Mouse (Mus musculus) cerebellum, adult 2 months (tissue): Measurements from ENCODE around the gene Adh1. TPM values are rescaled to one million over a fixed set of nuclear protein-coding genes. Genes with fewer than 3 reads are reported as not detected.

ENCODE experiments used
- DNase-seq, 2 experiments: peaks; one replicate each; pipeline ENCODE4 v3.0.0; 2021
- H3K27ac ChIP-seq: fragments of 200-500 bp; 2 replicates; pipeline ENCODE4 v1.5.1; 2012; ENCODE audit warnings: low read length, control low read depth, inconsistent platforms; ENCODE audit not compliant: insufficient read depth
- H3K27me3 ChIP-seq: fragments of 200-500 bp; 2 replicates; pipeline ENCODE4 v1.6.1; 2012; ENCODE audit warnings: inconsistent platforms, mild to moderate bottlenecking, low read length, moderate library complexity; ENCODE audit not compliant: control insufficient read depth, insufficient read depth
- H3K4me1 ChIP-seq: fragments of 200-500 bp; 2 replicates; pipeline ENCODE4 v1.6.1; 2011; ENCODE audit warnings: low read length; ENCODE audit not compliant: control insufficient read depth, insufficient read depth
- H3K4me3 ChIP-seq: fragments of 200-500 bp; replicated peaks from 2 replicates; pipeline ENCODE3; 2011; ENCODE audit warnings: mild to moderate bottlenecking, low read depth, low read length, control low read depth; ENCODE audit not compliant: insufficient read depth
- CTCF ChIP-seq: fragments of 200-500 bp; IDR thresholded peaks from 2 replicates; pipeline ENCODE4 v1.5.1; 2011; ENCODE audit warnings: low read depth, mild to moderate bottlenecking, control low read depth, low read length, moderate library complexity, borderline replicate concordance; ENCODE audit not compliant: insufficient read depth
- POLR2A ChIP-seq: fragments of 200-500 bp; IDR thresholded peaks from 2 replicates; pipeline ENCODE4 v1.6.1; 2011; ENCODE audit warnings: low read length, control low read depth, borderline replicate concordance; ENCODE audit not compliant: insufficient read depth
- WGBS: fragments of 180-500 bp; shearing (Covaris S2); methylation state at CpG from one replicate; pipeline ENCODE4 v1.1.7; 2018; 5-methylcytosine and 5-hydroxymethylcytosine counted together
- polyA plus RNA-seq: library from polyadenylated mRNA; depleted of rRNA; stranded (reverse); fragments of >200 nt; gene quantifications from 2 replicates; pipeline ENCODE4 v1.2.3, GENCODE M21; 2012

The Adh1 gene
- polyA plus RNA-seq, 1 experiment, result 1.6 TPM

DNA sequence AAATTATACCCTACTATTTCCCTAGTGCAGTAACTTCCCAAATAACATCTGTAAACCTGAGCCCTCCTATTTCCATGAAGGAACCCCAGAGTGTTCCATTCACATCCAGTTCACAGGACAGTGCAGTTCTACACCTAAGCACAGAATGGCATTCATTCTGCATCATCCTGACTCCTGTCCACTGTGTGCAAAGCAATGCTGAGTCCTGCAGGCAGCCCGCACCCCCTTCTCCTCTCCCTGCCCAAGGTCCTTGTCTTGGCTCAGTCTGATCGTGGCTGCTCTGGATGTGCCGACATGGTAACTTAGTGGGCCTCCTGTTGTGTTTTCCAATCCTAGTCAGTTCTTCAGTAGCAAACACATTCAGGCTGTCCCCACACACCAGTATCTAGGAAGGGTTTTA, 30.5 kb upstream of the Adh1 start:
- TF ChIP-seq CTCF, result no peak
- no peak for TF ChIP-seq POLR2A
- WGBS, result 40% methylated on average over 3 of the region's 3 CpGs
- no peak for DNase-seq
- Histone ChIP-seq H3K27me3 (no peaks in the 10 kb centered on the region), H3K4me1 (no peaks in the 10 kb centered on the region; the same call in 1 of the 2 replicates), H3K27ac (no peak overlapping the region), H3K4me3 (no peak overlapping the region)

DNA sequence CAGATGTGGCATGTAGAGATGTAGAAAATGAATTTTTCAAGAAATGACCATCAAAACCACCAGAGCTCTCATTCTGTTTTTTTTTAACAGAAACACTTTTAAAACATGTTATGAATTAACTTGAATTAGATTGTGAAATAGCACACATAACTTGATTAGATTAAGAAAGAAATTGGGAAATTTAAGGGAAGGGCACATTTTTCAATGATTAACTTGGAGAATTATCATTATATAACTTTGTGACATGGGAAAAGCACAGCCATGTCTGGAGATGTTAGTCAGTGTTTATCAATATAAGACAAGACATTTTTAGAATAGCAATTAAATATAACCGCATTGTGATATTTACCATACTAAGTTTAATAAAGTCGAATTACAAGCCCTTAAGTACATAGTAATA, 29.3 kb upstream of the Adh1 start:
- no peaks in the 10 kb centered on the region for H3K27me3 ChIP-seq
- 87% methylated on average over 2 of the region's 2 CpGs for WGBS
- no peak for DNase-seq
- TF ChIP-seq CTCF (no peak), POLR2A (no peak)
- H3K27ac ChIP-seq, result no peak overlapping the region
- H3K4me3 ChIP-seq, result no peak overlapping the region
- no peaks in the 10 kb centered on the region for H3K4me1 ChIP-seq

DNA sequence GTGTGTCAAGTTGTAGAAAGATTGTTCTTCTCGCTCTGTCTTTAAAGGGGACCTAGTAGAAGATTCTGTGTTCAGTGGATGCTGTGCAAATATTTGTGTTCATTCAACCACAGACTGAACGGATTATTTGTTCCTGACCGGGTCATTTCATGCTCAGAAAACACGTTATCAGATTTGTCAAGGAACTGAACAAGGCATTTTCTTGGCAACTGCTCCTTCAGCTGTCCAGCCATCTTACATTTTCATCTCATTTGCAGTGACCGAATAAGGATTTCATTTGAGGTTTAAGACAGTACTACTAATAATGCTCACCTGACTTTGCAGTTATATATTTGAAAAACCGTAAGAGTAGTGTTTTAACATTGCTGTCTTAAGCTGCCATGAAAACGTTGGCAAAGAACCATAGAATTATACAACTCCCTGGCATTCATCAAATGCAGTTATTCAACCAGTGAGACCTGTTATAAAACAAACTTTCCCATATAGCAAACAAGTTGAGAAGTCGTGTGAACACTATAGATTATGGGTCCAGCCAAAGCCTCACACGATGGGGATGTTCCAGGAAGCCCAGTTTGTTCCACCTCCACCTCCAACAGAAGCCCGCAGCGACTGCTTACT, 24.1 kb upstream of the Adh1 start:
- no peaks in the 10 kb centered on the region for H3K4me1 ChIP-seq
- H3K27me3 ChIP-seq, result no peaks in the 10 kb centered on the region
- H3K4me3 ChIP-seq, result no peak overlapping the region
- no peak for DNase-seq
- WGBS, result 45% methylated on average over 11 of the region's 11 CpGs
- H3K27ac ChIP-seq, result no peak overlapping the region
- no peak for TF ChIP-seq POLR2A
- no peak for TF ChIP-seq CTCF

DNA sequence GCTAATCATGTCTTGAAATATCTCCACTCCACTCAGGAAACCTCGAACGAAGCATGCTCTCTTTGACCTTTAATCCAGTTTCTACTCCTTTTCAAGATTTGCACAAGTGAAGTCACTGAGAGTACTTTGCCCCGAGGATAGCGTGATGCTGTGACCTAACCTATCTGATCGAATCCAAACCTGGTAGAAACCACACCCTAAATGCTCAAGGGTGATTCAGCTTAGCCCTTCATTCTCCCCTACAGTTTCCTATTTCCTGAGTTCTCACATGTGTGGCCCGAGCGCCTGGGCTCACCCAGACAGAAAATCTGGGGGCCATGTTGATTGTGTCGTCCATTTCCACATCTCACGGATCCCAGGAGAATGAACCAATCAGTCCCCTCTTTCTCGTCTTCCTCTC, 22.7 kb upstream of the Adh1 start:
- Histone ChIP-seq H3K4me3 (no peak overlapping the region), H3K4me1 (no peaks in the 10 kb centered on the region), H3K27me3 (no peaks in the 10 kb centered on the region), H3K27ac (no peak overlapping the region)
- 87% methylated on average over 10 of the region's 10 CpGs for WGBS
- DNase-seq, result no peak
- TF ChIP-seq CTCF (no peak), POLR2A (no peak)

DNA sequence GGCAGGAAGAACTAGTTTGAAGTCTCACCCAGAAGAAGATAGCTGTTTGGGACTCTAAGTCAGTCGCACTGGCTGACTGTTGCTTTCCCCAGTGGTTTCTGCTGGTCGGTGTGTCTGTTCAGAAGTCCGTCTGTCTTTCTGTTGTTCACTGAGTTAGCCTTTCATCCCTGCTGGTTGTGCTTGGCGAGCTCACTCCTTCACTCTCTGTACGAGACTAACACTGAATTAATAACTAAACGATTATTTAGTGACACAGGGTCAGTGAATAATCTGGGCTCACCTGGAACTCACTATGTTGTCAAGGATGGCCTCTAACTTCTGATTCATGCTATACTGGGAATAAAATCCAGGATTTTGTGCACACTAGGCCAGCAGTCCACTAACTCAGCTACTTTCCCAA, 21.3 kb upstream of the Adh1 start:
- Histone ChIP-seq H3K4me1 (no peaks in the 10 kb centered on the region), H3K4me3 (no peak overlapping the region), H3K27ac (no peak overlapping the region), H3K27me3 (no peaks in the 10 kb centered on the region)
- no peak for TF ChIP-seq POLR2A
- no peak for TF ChIP-seq CTCF
- DNase-seq, result no peak
- whole genome bisulfite sequencing, result 87% methylated on average over 6 of the region's 6 CpGs

DNA sequence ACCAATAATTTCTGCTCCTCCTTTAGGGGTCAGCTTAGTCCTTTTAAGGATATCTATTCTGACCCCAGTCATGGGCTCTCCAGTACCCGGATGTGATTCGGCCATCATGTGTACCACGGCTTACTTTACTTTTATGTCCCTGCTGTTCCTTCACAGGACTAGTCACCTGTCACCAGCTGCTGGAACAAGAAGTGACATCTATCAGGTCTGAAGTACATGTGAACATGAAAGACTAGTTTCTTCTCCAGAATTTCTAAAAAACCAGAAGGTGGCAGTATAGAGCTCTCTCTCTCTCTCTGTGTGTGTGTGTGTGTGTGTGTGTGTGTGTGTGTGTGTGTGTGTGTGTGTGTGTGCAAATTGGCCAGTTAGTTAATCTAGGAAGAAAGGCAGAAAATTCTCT, 20.4 kb upstream of the Adh1 start:
- no peak overlapping the region for H3K27ac ChIP-seq
- no peaks in the 10 kb centered on the region for H3K27me3 ChIP-seq
- WGBS, result 88% methylated on average over 3 of the region's 3 CpGs
- H3K4me3 ChIP-seq, result no peak overlapping the region
- H3K4me1 ChIP-seq, result no peaks in the 10 kb centered on the region
- TF ChIP-seq POLR2A (no peak), CTCF (no peak)
- no peak for DNase-seq

DNA sequence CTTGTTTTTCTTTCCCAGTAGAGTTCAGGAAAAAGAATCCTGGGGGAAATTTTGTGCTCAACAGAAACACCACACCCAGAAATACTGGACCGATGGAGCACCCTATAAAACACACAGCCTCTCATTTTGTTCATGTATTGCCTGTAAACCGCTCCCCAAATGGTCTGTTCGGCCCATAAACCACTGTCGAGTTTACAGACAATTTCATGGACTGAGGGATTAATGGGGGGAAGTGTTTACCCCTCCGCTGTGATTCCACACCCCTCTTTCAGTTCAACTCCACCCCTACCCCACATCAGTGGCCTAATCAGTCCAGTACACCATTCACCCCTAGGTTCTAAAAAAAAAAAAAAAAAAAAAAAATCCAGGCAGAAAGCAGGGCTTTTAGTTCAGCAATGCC, 19.8 kb upstream of the Adh1 start:
- WGBS, result 86% methylated on average over 5 of the region's 5 CpGs

DNA sequence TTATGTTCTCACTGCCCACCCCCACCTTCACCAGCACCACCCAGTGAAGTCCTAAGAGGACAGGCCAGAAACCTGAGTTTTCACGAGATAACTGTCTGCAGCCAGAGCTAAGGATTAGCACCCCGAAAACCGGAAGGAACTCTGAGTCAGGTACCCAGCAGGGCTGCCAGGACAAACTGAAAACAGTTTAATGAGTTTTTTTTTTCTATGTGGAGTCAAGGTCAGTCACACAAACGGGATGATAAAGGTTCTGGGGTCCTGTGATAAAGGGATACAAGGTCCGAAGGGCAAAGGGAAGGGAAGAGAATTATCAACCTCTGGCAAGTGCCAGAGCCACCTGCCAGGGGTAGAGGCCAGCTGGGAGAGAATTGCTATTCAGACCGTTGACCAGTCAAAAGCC, 19.4 kb upstream of the Adh1 start:
- no peak overlapping the region for H3K27ac ChIP-seq
- H3K27me3 ChIP-seq, result no peaks in the 10 kb centered on the region
- H3K4me3 ChIP-seq, result no peak overlapping the region
- H3K4me1 ChIP-seq, result no peaks in the 10 kb centered on the region
- TF ChIP-seq CTCF, result no peak
- TF ChIP-seq POLR2A, result no peak
- WGBS, result 50% methylated on average over 6 of the region's 6 CpGs
- DNase-seq, result no peak

More for the DNA sequence above, 19.8 kb upstream of the Adh1 start:
- no peak for TF ChIP-seq CTCF
- no peak for TF ChIP-seq POLR2A
- no peak for DNase-seq
- H3K4me1 ChIP-seq, result no peaks in the 10 kb centered on the region
- no peaks in the 10 kb centered on the region for H3K27me3 ChIP-seq
- no peak overlapping the region for H3K27ac ChIP-seq
- no peak overlapping the region for H3K4me3 ChIP-seq
